Mouse (Mus musculus) monocyte, adult 2 months (primary cell): ENCODE results near the gene Lipe.

Source experiments
- DNase-seq, 2 experiments: peaks; one replicate each; pipeline ENCODE4 v3.0.0; 2022; ENCODE audit warnings: low spot score in 2 of 2, low read depth in 1 of 2

Lipe gene

DNA sequence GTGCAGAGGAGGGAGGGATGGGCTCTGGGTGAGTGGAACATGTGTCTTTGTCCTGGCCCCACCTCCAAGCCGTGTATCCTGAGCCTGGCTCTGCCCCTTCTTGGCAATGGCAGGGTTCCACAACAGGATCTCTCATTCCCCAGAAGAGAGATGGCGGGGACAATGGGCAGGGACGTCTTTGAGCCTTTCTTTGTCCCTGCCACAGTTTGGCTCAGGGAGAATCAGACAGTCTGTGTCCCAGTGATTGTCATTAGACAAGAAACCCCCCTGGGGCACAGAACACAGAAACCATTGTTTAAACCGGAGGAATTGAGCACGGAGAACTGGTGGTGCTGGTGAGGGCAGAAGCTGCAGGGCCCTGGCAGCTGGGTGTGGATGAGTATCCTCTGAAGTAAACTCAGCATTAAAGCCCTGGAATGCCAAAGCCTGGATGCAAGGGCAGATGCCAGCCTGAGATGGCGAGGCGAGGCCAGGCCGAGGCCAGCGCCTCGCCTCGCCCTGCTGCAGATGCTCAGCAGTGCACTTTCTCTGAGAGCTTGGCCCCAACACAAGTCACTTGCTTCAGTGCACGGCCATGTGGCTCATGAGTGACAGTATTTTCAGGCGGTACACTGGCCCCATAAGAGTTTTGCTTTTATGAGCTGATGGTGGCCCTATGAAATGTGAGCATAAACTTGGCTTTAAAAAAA lies 32.4 kb downstream of the Lipe start:
- DNase-seq: no peak

DNA sequence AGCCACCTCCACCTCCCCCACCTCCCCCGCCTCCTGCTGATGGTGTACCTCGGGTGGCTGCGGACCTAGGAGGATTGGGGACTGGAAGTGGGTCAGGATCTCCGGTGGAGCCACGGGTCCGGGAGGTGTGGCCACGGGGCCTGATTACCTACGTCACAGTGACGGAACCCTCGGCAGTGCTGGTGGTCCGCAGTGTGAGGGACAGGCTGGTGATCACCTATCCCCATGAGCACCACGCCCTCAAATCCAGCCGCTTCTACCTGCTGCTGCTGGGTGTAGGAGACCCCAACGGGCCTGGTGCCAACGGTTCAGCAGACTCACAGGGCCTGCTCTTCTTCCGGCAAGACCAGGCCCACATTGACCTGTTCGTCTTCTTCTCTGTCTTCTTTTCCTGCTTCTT lies 34.9 kb downstream of the Lipe start:
- DNase-seq: no peak

DNA sequence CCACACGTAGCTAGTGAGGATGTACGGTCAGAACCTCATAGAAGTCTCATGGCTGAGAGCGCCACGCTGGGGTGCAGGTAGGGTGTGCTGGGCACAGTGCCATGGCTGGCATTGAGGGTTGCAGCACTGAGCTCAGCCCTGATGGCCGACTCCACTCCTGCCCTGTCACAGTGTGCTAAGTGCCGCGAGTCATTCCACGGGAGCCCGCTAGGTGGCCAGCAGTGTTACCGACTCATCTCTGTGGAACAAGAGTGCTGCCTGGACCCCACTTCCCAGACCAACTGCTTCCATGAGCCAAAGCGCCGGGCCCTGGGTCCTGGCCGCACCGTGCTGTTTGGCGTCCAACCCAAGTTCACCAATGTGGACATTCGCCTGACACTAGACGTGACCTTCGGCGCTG lies 35.4 kb downstream of the Lipe start:
- DNase-seq: no peak

DNA sequence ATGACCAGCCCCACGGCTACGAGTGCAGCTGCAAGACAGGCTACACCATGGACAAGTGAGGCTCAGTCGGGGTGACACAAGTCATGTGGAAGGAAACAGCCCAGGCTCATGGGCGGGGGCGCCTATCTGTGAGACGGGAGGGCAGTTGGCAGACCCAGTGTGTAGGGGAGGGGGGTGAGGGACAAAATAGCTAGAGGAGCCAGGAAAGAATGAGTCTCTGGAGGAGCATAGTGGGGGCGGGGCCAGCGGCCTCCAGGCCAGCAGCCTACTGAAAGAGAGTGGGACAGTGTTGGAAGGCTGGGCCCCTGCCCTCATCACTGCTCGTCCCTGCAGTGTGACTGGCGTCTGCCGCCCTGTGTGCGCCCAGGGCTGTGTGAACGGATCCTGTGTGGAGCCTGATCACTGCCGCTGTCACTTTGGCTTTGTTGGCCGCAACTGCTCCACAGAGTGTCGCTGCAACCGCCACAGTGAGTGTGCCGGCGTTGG lies 39.7 kb downstream of the Lipe start:
- DNase-seq: no peak

GRCm38 (mm10) chr7:25348861-25349260 lies 49.6 kb downstream of the Lipe start:
- DNase-seq: no peak

GRCm38 (mm10) chr7:25341000-25341784 lies 57.3 kb downstream of the Lipe start:
- DNase-seq: no peak

DNA sequence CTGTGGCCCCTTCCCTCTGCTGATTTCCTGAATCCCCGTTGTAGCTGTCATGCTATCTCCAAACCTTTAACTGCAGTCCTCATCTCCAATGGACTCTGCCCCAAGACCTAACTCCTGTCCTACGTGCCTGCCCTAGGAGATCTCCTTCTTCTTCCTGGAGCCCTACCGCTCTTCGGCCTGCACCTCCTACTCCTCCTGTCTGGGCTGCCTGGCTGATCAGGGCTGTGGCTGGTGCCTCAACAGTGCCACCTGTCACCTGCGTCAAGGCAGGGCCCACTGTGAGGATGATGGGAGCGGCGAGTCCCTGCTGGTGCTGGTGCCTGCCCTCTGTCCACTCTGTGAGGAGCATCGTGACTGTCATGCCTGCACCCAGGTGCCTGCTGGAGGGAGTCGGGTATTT lies 59.2 kb downstream of the Lipe start:
- DNase-seq: no peak

- DNase-seq: no peak
Measured at GRCm38 (mm10) chr7:25334472-25334871, 64.0 kb downstream of the Lipe start.

DNA sequence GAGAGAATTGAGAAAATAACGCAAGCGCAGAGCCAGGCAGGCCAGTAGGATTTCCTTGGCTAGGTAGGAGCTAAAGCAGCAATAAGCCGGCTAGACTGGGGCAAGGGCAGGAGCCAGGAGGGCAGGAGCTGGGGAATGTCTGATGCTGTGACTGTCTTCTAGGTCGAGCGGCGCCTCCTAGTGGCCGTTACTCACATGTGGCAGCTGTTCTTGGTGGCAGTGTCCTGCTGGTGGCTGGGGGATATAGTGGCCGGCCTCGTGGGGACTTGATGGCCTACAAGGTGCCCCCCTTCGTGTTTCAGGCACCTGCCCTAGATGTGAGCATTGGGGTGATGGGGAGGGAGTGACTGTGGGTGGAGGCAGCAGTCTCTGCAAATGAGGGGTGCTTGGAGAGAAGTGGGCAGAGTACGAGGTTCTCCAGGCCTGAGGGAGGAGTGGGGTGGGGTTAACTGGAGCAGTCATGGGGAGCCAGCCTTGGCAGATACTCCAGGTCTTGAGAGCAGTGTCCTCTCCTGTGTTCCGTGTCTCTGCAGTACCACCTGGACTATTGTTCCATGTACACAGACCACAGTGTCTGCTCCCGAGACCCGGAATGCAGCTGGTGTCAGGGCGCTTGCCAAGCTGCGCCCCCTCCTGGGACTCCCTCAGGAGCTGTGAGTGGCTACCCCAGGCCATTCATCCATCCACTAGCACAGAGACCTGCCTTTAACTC lies 64.8 kb downstream of the Lipe start:
- peak; percentile 18 to 44 for DNase-seq
